ENCODE assay signal across 12 mouse cellular contexts in genomic region chr11:22825548-22825947, GRCm38 (mm10).
"Had no signal": no experiment of that assay in that cellular context is flagged by ENCODE, and none has a peak within 500 bp of the region (broad histone marks: within the 10 kb centered on the region; RNA-seq: fewer than 3 reads in every experiment).

No protein-coding gene starts in this region.

- H3K4me2 ChIP-seq: limb, embryonic 13.5 days; liver, embryonic 13.5 days; lung, embryonic 14.5 days had no signal

- H3K36me3 ChIP-seq: limb, embryonic 10.5 days; limb, embryonic 13.5 days; liver, embryonic 13.5 days had no signal

- DNase-seq: kidney, adult 18-20 months; kidney, postnatal 25 days; liver, embryonic 13.5 days; lung, embryonic 14.5 days; midbrain, embryonic 14.5 days; thymus, adult 2 months; thymus, postnatal 14 days had no signal

- H3K4me3 ChIP-seq: limb, embryonic 10.5 days; limb, embryonic 13.5 days; liver, embryonic 13.5 days had no signal

- H3K9ac ChIP-seq: limb, embryonic 13.5 days; liver, embryonic 13.5 days; lung, embryonic 14.5 days had no signal

- ATAC-seq: lung, postnatal 0 days had no signal

- H3K27me3 ChIP-seq: limb, embryonic 13.5 days; liver, embryonic 13.5 days had no signal

- H3K9me3 ChIP-seq: limb, embryonic 10.5 days; limb, embryonic 13.5 days; liver, embryonic 13.5 days had no signal

- H3K27ac ChIP-seq: kidney, postnatal 0 days; limb, embryonic 10.5 days; limb, embryonic 13.5 days; liver, embryonic 13.5 days; macrophage had no signal
